Mouse (Mus musculus) cortical plate, adult 2 months (tissue): ENCODE measurements at regions not wholly inside any gene's neighbourhood (a gene's known extent, or its start where the extent isn't known, plus 50 kb on each side); places are given as distances from the start of the nearest gene placed in this dataset.

Source experiments
- CTCF ChIP-seq: fragments of 200-500 bp; IDR thresholded peaks from 2 replicates; pipeline ENCODE4 v1.5.1; 2011; ENCODE audit warnings: mild to moderate bottlenecking, control low read depth, low read length; ENCODE audit not compliant: insufficient read depth; ENCODE audit errors: extremely low read depth
- POLR2A ChIP-seq: fragments of 200-500 bp; IDR thresholded peaks from 2 replicates; pipeline ENCODE4 v1.6.1; 2011; ENCODE audit warnings: mild to moderate bottlenecking, low read length, control low read depth; ENCODE audit not compliant: insufficient read depth; ENCODE audit errors: extremely low read depth

DNA sequence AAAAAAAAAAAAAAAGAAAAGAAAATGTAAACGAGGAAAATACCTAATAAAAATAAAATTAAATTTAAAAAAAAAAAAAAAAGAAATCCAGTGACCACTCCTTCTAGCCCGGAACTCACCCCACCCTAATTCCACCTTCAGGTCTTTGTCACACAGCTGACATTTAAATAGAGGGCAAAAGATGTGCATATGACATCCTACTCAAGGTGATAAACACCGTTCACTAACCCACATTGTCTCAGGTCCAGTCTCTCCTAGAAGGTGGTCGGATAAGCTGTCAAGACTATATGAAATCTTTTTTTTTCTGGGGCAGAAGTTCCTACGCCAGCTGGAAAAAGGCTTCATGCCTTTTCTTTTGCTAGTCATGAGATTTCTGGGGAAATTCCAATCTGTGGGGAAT lies 226.6 kb upstream of the Tbl1xr1 start:
- TF ChIP-seq CTCF: no peak
- no peak for TF ChIP-seq POLR2A
